Mouse (Mus musculus): ENCODE results near the gene Olfr508. TPM values are rescaled to one million over a fixed set of nuclear protein-coding genes. Genes with fewer than 3 reads are reported as not detected.
"Not testable (repeated sequence)": the region's sequence is repeated elsewhere in the genome, so short reads cannot be mapped to it uniquely, and the experiment has no call there.

Olfr508 gene
- not detected for total RNA-seq (2021)
- long read RNA-seq, experiment 1: 0 reads
- long read RNA-seq, experiment 2: 0 reads

- DNase-seq (ENCODE audit: low spot score in 2 of 2): no peak
Observed at GRCm38 (mm10) chr7:108629694-108630093, at the start of gene Olfr508. Gene Olfr508, plus strand, starts transcription at chr7:108629994.

- DNase-seq (ENCODE audit: low spot score in 2 of 2): no peak
Observed at GRCm38 (mm10) chr7:108589797-108590196, 40.0 kb upstream of the Olfr508 start.

- not testable (repeated sequence) for DNase-seq (ENCODE audit: low spot score in 2 of 2)
Observed at GRCm38 (mm10) chr7:108601916-108602315, 27.9 kb upstream of the Olfr508 start.

GRCm38 (mm10) chr7:108610487-108610886 lies 19.3 kb upstream of the Olfr508 start, which contains the start of gene Olfr506:
Gene Olfr506, plus strand, starts transcription at chr7:108610787.
- no peak for DNase-seq (ENCODE audit: low spot score in 2 of 2)

GRCm38 (mm10) chr7:108614110-108614509 lies 15.7 kb upstream of the Olfr508 start:
- no peak for DNase-seq (ENCODE audit: low spot score in 2 of 2)

- not testable (repeated sequence) for DNase-seq (ENCODE audit: low spot score in 2 of 2)
Observed at GRCm38 (mm10) chr7:108616781-108617180, 13.0 kb upstream of the Olfr508 start.

GRCm38 (mm10) chr7:108621514-108621913 lies 8.3 kb upstream of the Olfr508 start, which contains the start of gene Olfr507:
Gene Olfr507, plus strand, starts transcription at chr7:108621814.
- DNase-seq (ENCODE audit: low spot score in 2 of 2): no peak

GRCm38 (mm10) chr7:108651806-108652205 lies 22.0 kb downstream of the Olfr508 start, which contains the start of gene Olfr509:
Gene Olfr509, minus strand, starts transcription at chr7:108651906.
- DNase-seq (ENCODE audit: low spot score in 2 of 2): no peak

GRCm38 (mm10) chr7:108662419-108662818 lies 32.6 kb downstream of the Olfr508 start:
- no peak for DNase-seq (ENCODE audit: low spot score in 2 of 2)

GRCm38 (mm10) chr7:108666118-108666517 lies 36.3 kb downstream of the Olfr508 start, which contains the start of gene Olfr510:
Gene Olfr510, plus strand, starts transcription at chr7:108666418.
- no peak for DNase-seq (ENCODE audit: low spot score in 2 of 2)

GRCm38 (mm10) chr7:108671058-108671457 lies 41.3 kb downstream of the Olfr508 start:
- no peak for DNase-seq (ENCODE audit: low spot score in 2 of 2)

- DNase-seq (ENCODE audit: low spot score in 2 of 2): no peak
Observed at GRCm38 (mm10) chr7:108678886-108679285, 49.1 kb downstream of the Olfr508 start.

Other genes starting within 250 kb of the Olfr508 start
- not detected for gene Olfr495, start 236.8 kb upstream of the Olfr508 start, total RNA-seq (2021)
- gene Olfr497, start 209.6 kb upstream of the Olfr508 start, total RNA-seq (2021): not detected
- gene Olfr498, start 164.7 kb upstream of the Olfr508 start, total RNA-seq (2021): not detected
- not detected for gene Olfr502, start 104.9 kb upstream of the Olfr508 start, total RNA-seq (2021)
- gene Olfr503, start 85.5 kb upstream of the Olfr508 start, total RNA-seq (2021): not detected
- not detected for gene Olfr504, start 64.2 kb upstream of the Olfr508 start, total RNA-seq (2021)
- not detected for gene Olfr506, start 19.2 kb upstream of the Olfr508 start, total RNA-seq (2021)
- not detected for gene Olfr507, start 8.2 kb upstream of the Olfr508 start, total RNA-seq (2021)
- under 1 TPM in 1 of 2 experiments, not detected in 1; 0.08 TPM for gene Olfr509, start 21.9 kb downstream of the Olfr508 start, total RNA-seq (2021)
- gene Olfr510, start 36.4 kb downstream of the Olfr508 start, total RNA-seq (2021): not detected
- not detected for gene Olfr512, start 83.3 kb downstream of the Olfr508 start, total RNA-seq (2021)
- not detected for gene Olfr513, start 121.0 kb downstream of the Olfr508 start, total RNA-seq (2021)
- gene Olfr514, start 196.0 kb downstream of the Olfr508 start, total RNA-seq (2021): not detected
- gene Olfr516, start 220.5 kb downstream of the Olfr508 start, total RNA-seq (2021): not detected
- gene Olfr517, start 242.4 kb downstream of the Olfr508 start, total RNA-seq (2021): not detected